ENCODE assay signal across 10 mouse cellular contexts in genomic region chr2:31374415-31374814, GRCm38 (mm10).
DNase-seq lines count a peak whose midpoint lies in the region; ATAC-seq and TF ChIP-seq lines count a peak whose summit lies in the region.
"Had no signal": no experiment of that assay in that cellular context is flagged by ENCODE, and none has a peak within 500 bp of the region (broad histone marks: within the 10 kb centered on the region; RNA-seq: fewer than 3 reads in every experiment).

No protein-coding gene starts in this region.

- H3K9ac ChIP-seq in embryonic facial prominence, embryonic 11.5 days (replicated peaks; ENCODE audit: low read length): no peak overlapping the region
- H3K9ac ChIP-seq in limb, embryonic 14.5 days (ENCODE audit: low read depth, low read length, severe bottlenecking): no peak overlapping the region
- H3K9ac ChIP-seq in liver, embryonic 11.5 days (ENCODE audit: low read depth, low read length): no peak overlapping the region
- H3K9ac ChIP-seq: forebrain, embryonic 15.5 days had no signal

- no peaks in the 10 kb centered on the region for H3K36me3 ChIP-seq in embryonic facial prominence, embryonic 11.5 days (replicated peaks; ENCODE audit: control insufficient read depth, insufficient read depth, low read depth, low read length)
- no peaks in the 10 kb centered on the region for H3K36me3 ChIP-seq in embryonic facial prominence, embryonic 10.5 days (replicated peaks)
- H3K36me3 ChIP-seq in limb, embryonic 14.5 days (ENCODE audit: control insufficient read depth, insufficient read depth, low read length): no peaks in the 10 kb centered on the region
- H3K36me3 ChIP-seq in limb, embryonic 10.5 days: no peaks in the 10 kb centered on the region
- no peaks in the 10 kb centered on the region for H3K36me3 ChIP-seq in liver, embryonic 11.5 days (ENCODE audit: control insufficient read depth, insufficient read depth, low read length)
- H3K36me3 ChIP-seq: forebrain, embryonic 15.5 days had no signal

- peak; percentile 19 for DNase-seq in embryonic facial prominence, embryonic 11.5 days (ENCODE audit: low spot score)
- no peak for DNase-seq in embryonic facial prominence, embryonic 10.5 days (ENCODE audit: low spot score)
- DNase-seq in limb, embryonic 14.5 days (ENCODE audit: low spot score): peak; percentile 48
- no peak for DNase-seq in limb, embryonic 10.5 days (ENCODE audit: low spot score)
- peak; percentile 37 for DNase-seq in brain, embryonic 14.5 days (ENCODE audit: low read depth)
- peak; percentile 28 to 42 for DNase-seq in layer of hippocampus, postnatal 14 days (ENCODE audit: low spot score in 2 of 2)
- no peak for DNase-seq in liver, embryonic 11.5 days (ENCODE audit: low spot score)
- DNase-seq in liver: no peak
- DNase-seq: kidney, adult 8-10 months had no signal

- H3K4me2 ChIP-seq in embryonic facial prominence, embryonic 11.5 days (ENCODE audit: low read depth, low read length): no peak overlapping the region
- no peak overlapping the region for H3K4me2 ChIP-seq in limb, embryonic 14.5 days (replicated peaks; ENCODE audit: low read depth, low read length, severe bottlenecking)
- H3K4me2 ChIP-seq in liver, embryonic 11.5 days: no peak overlapping the region
- H3K4me2 ChIP-seq: forebrain, embryonic 15.5 days had no signal

- no peak for ATAC-seq in embryonic facial prominence, embryonic 11.5 days (replicated peaks; ENCODE audit: insufficient number of reproducible peaks, low FRiP score, low TSS enrichment, low read depth)
- 0 out of 2 replicates have a peak, but pooled peaks have one; percentile 23 for ATAC-seq in limb, embryonic 14.5 days (ENCODE audit: low FRiP score, low read depth)
- no peak for ATAC-seq in liver, embryonic 11.5 days (replicated peaks; ENCODE audit: low FRiP score)
- ATAC-seq: forebrain, embryonic 15.5 days had no signal

- no peak overlapping the region for H3K27ac ChIP-seq in embryonic facial prominence, embryonic 11.5 days (replicated peaks; ENCODE audit: low read depth, low read length)
- no peak overlapping the region for H3K27ac ChIP-seq in embryonic facial prominence, embryonic 10.5 days (replicated peaks)
- no peak overlapping the region for H3K27ac ChIP-seq in limb, embryonic 14.5 days (replicated peaks; ENCODE audit: low read depth, low read length)
- H3K27ac ChIP-seq in limb, embryonic 10.5 days: no peak overlapping the region
- no peak overlapping the region for H3K27ac ChIP-seq in liver, embryonic 11.5 days (ENCODE audit: low read depth, low read length)
- H3K27ac ChIP-seq: forebrain, embryonic 15.5 days had no signal

- no peaks in the 10 kb centered on the region for H3K4me1 ChIP-seq in embryonic facial prominence, embryonic 11.5 days (ENCODE audit: control insufficient read depth, insufficient read depth, low read length)
- H3K4me1 ChIP-seq in embryonic facial prominence, embryonic 10.5 days: no peaks in the 10 kb centered on the region
- H3K4me1 ChIP-seq in limb, embryonic 14.5 days (ENCODE audit: control insufficient read depth, insufficient read depth, low read length): no peaks in the 10 kb centered on the region
- no peaks in the 10 kb centered on the region for H3K4me1 ChIP-seq in limb, embryonic 10.5 days
- no peaks in the 10 kb centered on the region for H3K4me1 ChIP-seq in liver, embryonic 11.5 days (replicated peaks; ENCODE audit: control insufficient read depth, insufficient read depth, low read length)
- H3K4me1 ChIP-seq: forebrain, embryonic 15.5 days had no signal

- 48% methylated on average over 1 of the region's 1 CpGs for WGBS in embryonic facial prominence, embryonic 11.5 days
- WGBS in embryonic facial prominence, embryonic 10.5 days: 72% methylated on average over 1 of the region's 1 CpGs
- WGBS in limb, embryonic 14.5 days: 69% methylated on average over 1 of the region's 1 CpGs
- WGBS in limb, embryonic 10.5 days: 64% methylated on average over 1 of the region's 1 CpGs
- 52% methylated on average over 1 of the region's 1 CpGs for WGBS in liver, embryonic 11.5 days

- no peak overlapping the region for H3K4me3 ChIP-seq in embryonic facial prominence, embryonic 11.5 days (ENCODE audit: low read depth, low read length)
- H3K4me3 ChIP-seq in embryonic facial prominence, embryonic 10.5 days: no peak overlapping the region
- H3K4me3 ChIP-seq in limb, embryonic 14.5 days (replicated peaks; ENCODE audit: low read length): no peak overlapping the region
- H3K4me3 ChIP-seq in limb, embryonic 10.5 days: no peak overlapping the region
- H3K4me3 ChIP-seq in liver, embryonic 11.5 days (ENCODE audit: low read depth, low read length): no peak overlapping the region
- H3K4me3 ChIP-seq: forebrain, embryonic 15.5 days had no signal

- TF ChIP-seq CTCF in brain, embryonic 14.5 days (IDR thresholded peaks at IDR 0.05; ENCODE audit: borderline replicate concordance, extremely low read depth, insufficient read depth, insufficient read length): no peak

- no peaks in the 10 kb centered on the region for H3K9me3 ChIP-seq in embryonic facial prominence, embryonic 11.5 days (replicated peaks; ENCODE audit: control insufficient read depth, low read length)
- H3K9me3 ChIP-seq in embryonic facial prominence, embryonic 10.5 days: peaks cover 7% of the 10 kb centered on the region
- H3K9me3 ChIP-seq in limb, embryonic 14.5 days (ENCODE audit: control insufficient read depth, low read length): no peaks in the 10 kb centered on the region; the same call in 1 of the 2 replicates
- 0 out of 2 replicates have a peak, but pooled peaks cover 2% of the 10 kb centered on the region for H3K9me3 ChIP-seq in limb, embryonic 10.5 days (replicated peaks)
- 0 out of 2 replicates have a peak, but pooled peaks cover 4% of the 10 kb centered on the region for H3K9me3 ChIP-seq in liver, embryonic 11.5 days (ENCODE audit: control insufficient read depth, low read length)

- no peak for TF ChIP-seq POLR2A in limb, embryonic 14.5 days (IDR thresholded peaks at IDR 0.05; ENCODE audit: borderline replicate concordance, extremely low read depth, insufficient read depth, insufficient read length)
- no peak for TF ChIP-seq POLR2A in brain, embryonic 14.5 days (IDR thresholded peaks at IDR 0.05; ENCODE audit: borderline replicate concordance, extremely low read depth, insufficient read depth, insufficient read length, poor library complexity, severe bottlenecking)

- no peaks in the 10 kb centered on the region for H3K27me3 ChIP-seq in embryonic facial prominence, embryonic 11.5 days (ENCODE audit: control insufficient read depth, insufficient read depth, low read length)
- no peaks in the 10 kb centered on the region for H3K27me3 ChIP-seq in embryonic facial prominence, embryonic 10.5 days (replicated peaks; ENCODE audit: low read depth, poor library complexity, severe bottlenecking)
- no peaks in the 10 kb centered on the region for H3K27me3 ChIP-seq in limb, embryonic 14.5 days (ENCODE audit: control insufficient read depth, insufficient read depth, low read length)
- H3K27me3 ChIP-seq in limb, embryonic 10.5 days (ENCODE audit: low read depth, poor library complexity, severe bottlenecking): no peaks in the 10 kb centered on the region
- H3K27me3 ChIP-seq in liver, embryonic 11.5 days (replicated peaks; ENCODE audit: control insufficient read depth, insufficient read depth, low read length): no peaks in the 10 kb centered on the region
- H3K27me3 ChIP-seq: forebrain, embryonic 15.5 days had no signal

Comparison
In these comparisons a context has a peak if more than half of its experiments do, and no peak if none do; other contexts are left out.
1. DNase-seq: peak in embryonic facial prominence, embryonic 11.5 days (single experiment), limb, embryonic 14.5 days (single experiment), brain, embryonic 14.5 days (single experiment) and layer of hippocampus, postnatal 14 days (2 of 2); none in embryonic facial prominence, embryonic 10.5 days (single experiment), limb, embryonic 10.5 days (single experiment), liver, embryonic 11.5 days (single experiment) and liver (single experiment).